Comparison of ENCODE assay signal across 8 mouse cellular contexts in genomic region chr11:107415901-107416560, GRCm38 (mm10). TPM values are rescaled to one million over a fixed set of nuclear protein-coding genes. Genes with fewer than 3 reads are reported as not detected.
DNase-seq lines count a peak whose midpoint lies in the region; ATAC-seq and TF ChIP-seq lines count a peak whose summit lies in the region.

No protein-coding gene starts in this region.

- DNase-seq in kidney, adult 8-10 months: no peak
- DNase-seq in hindbrain, embryonic 11.5 days (ENCODE audit: low spot score): no peak
- DNase-seq in adrenal gland, postnatal 14 days: no peak
- no peak for DNase-seq in adipocyte (ENCODE audit: low spot score)
- no peak for DNase-seq in testis, postnatal 10 days (ENCODE audit: low spot score)

- no peak overlapping the region for H3K4me2 ChIP-seq in kidney, embryonic 15.5 days
- 0 out of 2 replicates have a peak overlapping the region, but pooled peaks have one; percentile 6 for H3K4me2 ChIP-seq in hindbrain, embryonic 11.5 days (replicated peaks; ENCODE audit: low read depth, low read length)
- H3K4me2 ChIP-seq in midbrain, embryonic 12.5 days (replicated peaks): peak overlapping the region; percentile 38

- no peak for TF ChIP-seq POLR2A in bone marrow, adult 2 months (IDR thresholded peaks at IDR 0.05; ENCODE audit: borderline replicate concordance, control insufficient read depth, low read depth, low read length)

- H3K27me3 ChIP-seq in kidney, embryonic 15.5 days: no peaks in the 10 kb centered on the region
- no peaks in the 10 kb centered on the region for H3K27me3 ChIP-seq in hindbrain, embryonic 11.5 days (ENCODE audit: control insufficient read depth, insufficient read depth, low read length)
- H3K27me3 ChIP-seq in midbrain, embryonic 12.5 days: no peaks in the 10 kb centered on the region

- no peak overlapping the region for H3K4me3 ChIP-seq in kidney, embryonic 15.5 days (replicated peaks)
- H3K4me3 ChIP-seq in bone marrow, adult 2 months (replicated peaks; ENCODE audit: control insufficient read depth, low read depth, low read length): no peak overlapping the region
- no peak overlapping the region for H3K4me3 ChIP-seq in hindbrain, embryonic 11.5 days (ENCODE audit: low read depth, low read length)
- H3K4me3 ChIP-seq in midbrain, embryonic 12.5 days: no peak overlapping the region

- WGBS in kidney, embryonic 15.5 days: 69% methylated on average over 10 of the region's 10 CpGs
- WGBS in bone marrow, adult 2 months: 51% methylated on average over 10 of the region's 10 CpGs
- 38% methylated on average over 10 of the region's 10 CpGs for WGBS in hindbrain, embryonic 11.5 days
- WGBS in midbrain, embryonic 12.5 days: 27% methylated on average over 10 of the region's 10 CpGs

- H3K4me1 ChIP-seq in kidney, embryonic 15.5 days: peaks cover 56% of the 10 kb centered on the region
- H3K4me1 ChIP-seq in bone marrow, adult 2 months (ENCODE audit: control insufficient read depth, insufficient read depth, low read length): peaks cover 12% of the 10 kb centered on the region; the same call in 1 of the 2 replicates
- peaks cover 3% of the 10 kb centered on the region for H3K4me1 ChIP-seq in hindbrain, embryonic 11.5 days (replicated peaks; ENCODE audit: control insufficient read depth, insufficient read depth, low read length)
- H3K4me1 ChIP-seq in midbrain, embryonic 12.5 days: peaks cover 64% of the 10 kb centered on the region

- TF ChIP-seq CTCF in bone marrow, adult 2 months (IDR thresholded peaks at IDR 0.05; ENCODE audit: control insufficient read depth, insufficient read depth, low read length): no peak

- no peak overlapping the region for H3K9ac ChIP-seq in kidney, embryonic 15.5 days
- H3K9ac ChIP-seq in hindbrain, embryonic 11.5 days (ENCODE audit: low read depth, low read length): 0 out of 2 replicates have a peak overlapping the region, but pooled peaks have one; percentile 32
- no peak overlapping the region for H3K9ac ChIP-seq in midbrain, embryonic 12.5 days (replicated peaks)

- no peak for ATAC-seq in kidney, embryonic 15.5 days (replicated peaks; ENCODE audit: low FRiP score)
- no peak for ATAC-seq in hindbrain, embryonic 11.5 days (ENCODE audit: low FRiP score)
- ATAC-seq in midbrain, embryonic 12.5 days (ENCODE audit: low FRiP score, low read depth): no peak

- no peaks in the 10 kb centered on the region for H3K9me3 ChIP-seq in kidney, embryonic 15.5 days (replicated peaks)
- H3K9me3 ChIP-seq in hindbrain, embryonic 11.5 days (ENCODE audit: control insufficient read depth, low read length): no peaks in the 10 kb centered on the region
- no peaks in the 10 kb centered on the region for H3K9me3 ChIP-seq in midbrain, embryonic 12.5 days

- no peaks in the 10 kb centered on the region for H3K36me3 ChIP-seq in kidney, embryonic 15.5 days
- H3K36me3 ChIP-seq in hindbrain, embryonic 11.5 days (ENCODE audit: control insufficient read depth, insufficient read depth, low read length): no peaks in the 10 kb centered on the region
- H3K36me3 ChIP-seq in midbrain, embryonic 12.5 days: no peaks in the 10 kb centered on the region

- H3K27ac ChIP-seq in kidney, embryonic 15.5 days: peak overlapping the region; percentile 81; the same call in 1 of the 2 replicates
- H3K27ac ChIP-seq in bone marrow, adult 2 months (ENCODE audit: control insufficient read depth, insufficient read depth, low read depth, low read length, poor library complexity): peak overlapping the region; percentile 95
- H3K27ac ChIP-seq in hindbrain, embryonic 11.5 days (ENCODE audit: low read depth, low read length): peak overlapping the region; percentile 73
- H3K27ac ChIP-seq in midbrain, embryonic 12.5 days (replicated peaks): peak overlapping the region; percentile 88

RNA-seq across cellular contexts. Expression of gene Pitpnc1, which starts 54.5 kb away (rescaled TPM):
- polyA plus RNA-seq in kidney, embryonic 15.5 days (2015; fragmentation: Nextera tagmentation; extraction: Ambion mirVana): 21.3 and 21.5 TPM in 2 replicates
- 11.1 and 14.0 TPM in 2 replicates for polyA plus RNA-seq in bone marrow, adult 2 months (2011; ENCODE audit: insufficient read depth, insufficient read length, low replicate concordance, missing spikeins)
- polyA plus RNA-seq in hindbrain, embryonic 11.5 days (2014; fragmentation: Nextera tagmentation; extraction: Ambion mirVana): 26.8 and 32.3 TPM in 2 replicates
- 32.3 and 32.9 TPM in 2 replicates for polyA plus RNA-seq in midbrain, embryonic 12.5 days (2016; fragmentation: Nextera tagmentation; extraction: Ambion mirVana)
- total RNA-seq in adrenal gland, postnatal 14 days (2021): 25.8 and 34.1 TPM in 2 replicates
